Mouse (Mus musculus): ENCODE results near the gene Faap100.
"Not testable (repeated sequence)": the region's sequence is repeated elsewhere in the genome, so short reads cannot be mapped to it uniquely, and the experiment has no call there.

Faap100 gene

DNA sequence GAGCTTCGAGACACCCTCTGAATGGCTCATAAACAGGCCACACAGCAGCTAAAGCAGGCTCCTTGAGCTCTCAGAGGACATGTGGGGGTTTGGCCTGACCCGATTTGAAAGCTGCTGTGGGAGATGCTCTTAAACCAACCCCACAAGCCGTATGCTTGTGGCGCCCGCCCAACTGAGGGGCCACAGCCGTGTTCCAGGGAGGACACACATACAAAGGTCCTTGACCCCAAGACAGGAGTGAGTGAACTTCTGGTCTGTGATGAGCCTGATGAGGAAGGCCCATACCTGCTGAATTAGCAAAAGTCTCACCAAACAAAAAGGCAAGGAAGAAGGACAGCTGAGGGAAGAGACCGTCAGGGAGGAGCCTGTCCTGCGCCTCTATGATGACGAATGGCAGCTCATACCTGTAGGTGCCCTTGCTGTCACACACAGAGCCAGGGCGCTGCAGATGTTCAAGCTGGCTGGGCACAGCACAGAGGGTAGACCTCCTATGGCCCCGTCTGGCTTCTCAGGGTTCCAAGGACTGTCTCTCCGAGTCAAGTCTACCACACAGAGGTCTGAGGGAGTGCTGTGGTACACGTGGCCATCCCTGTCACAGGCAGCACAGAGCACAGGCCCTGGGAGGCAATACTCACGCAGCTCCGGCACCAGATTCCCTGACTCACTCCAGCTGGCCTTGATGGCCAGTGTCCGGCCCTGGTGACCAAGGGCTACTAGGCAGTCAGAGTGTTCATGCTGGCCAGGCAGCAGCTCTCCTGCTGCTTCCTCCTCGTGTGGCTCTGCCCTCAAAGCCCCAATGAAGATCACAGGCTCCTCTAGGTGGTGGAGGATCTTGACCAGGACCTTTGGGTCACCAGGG is 2.0 kb downstream of the Faap100 start:
- DNase-seq (ENCODE audit: low read depth), result no peak

DNA sequence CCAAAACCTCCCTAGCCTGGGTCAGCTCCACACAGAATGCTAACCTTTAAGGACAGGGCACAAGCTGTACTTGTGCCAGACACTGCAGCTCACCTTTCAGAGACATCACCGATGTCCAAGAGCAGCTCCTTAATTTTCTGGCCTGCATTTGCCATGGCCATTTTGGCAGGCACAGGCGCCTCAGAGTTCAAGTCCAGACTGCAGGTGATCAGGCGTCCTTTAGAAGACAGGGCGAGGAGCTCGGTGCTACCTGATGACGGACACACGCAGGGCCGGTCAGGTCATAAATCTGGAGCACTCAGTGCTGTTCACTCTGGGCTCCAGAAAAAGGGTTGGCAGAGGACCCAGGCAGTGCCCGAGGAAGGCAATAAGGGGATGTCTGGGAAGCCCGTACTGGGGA is 3.2 kb downstream of the Faap100 start:
- DNase-seq (ENCODE audit: low read depth), result no peak

DNA sequence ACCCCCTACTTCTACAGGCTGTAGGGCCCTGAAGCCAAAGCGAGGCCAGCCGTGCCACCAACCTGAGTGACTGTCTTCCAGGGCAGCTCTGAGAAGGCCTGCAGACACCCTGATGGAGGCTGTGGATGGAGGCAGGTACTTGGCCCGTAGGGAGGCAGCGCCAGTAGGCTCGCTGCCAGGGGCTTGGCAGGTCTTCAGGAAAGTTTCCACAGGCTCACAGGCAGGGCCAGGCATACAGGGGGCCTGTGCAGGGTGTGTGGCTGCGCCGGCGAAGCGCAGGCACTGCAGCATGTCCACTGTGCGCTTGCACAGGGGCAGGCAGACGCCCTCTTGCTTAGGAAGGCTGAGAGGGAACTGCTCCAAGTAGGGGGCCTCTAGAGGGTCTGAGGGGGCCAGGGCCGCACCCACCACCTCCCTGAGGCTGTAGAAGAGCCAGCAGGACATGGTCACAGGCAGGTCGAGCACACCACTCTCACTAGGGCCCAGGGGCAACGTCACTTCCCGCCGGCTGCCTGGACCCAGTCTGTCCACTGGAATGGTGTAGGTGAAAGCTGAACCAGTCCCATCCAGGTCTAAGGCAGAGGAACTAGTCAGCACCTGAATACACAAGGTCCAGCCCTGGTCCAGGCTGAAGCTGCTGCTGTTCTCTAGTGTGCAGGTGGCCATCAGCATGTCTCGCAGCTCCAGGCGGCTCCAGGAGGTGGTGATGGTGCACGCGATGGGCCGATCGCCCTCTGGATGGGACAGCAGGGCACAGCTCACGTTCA is 4.6 kb downstream of the Faap100 start:
- no peak for DNase-seq (ENCODE audit: low read depth)

DNA sequence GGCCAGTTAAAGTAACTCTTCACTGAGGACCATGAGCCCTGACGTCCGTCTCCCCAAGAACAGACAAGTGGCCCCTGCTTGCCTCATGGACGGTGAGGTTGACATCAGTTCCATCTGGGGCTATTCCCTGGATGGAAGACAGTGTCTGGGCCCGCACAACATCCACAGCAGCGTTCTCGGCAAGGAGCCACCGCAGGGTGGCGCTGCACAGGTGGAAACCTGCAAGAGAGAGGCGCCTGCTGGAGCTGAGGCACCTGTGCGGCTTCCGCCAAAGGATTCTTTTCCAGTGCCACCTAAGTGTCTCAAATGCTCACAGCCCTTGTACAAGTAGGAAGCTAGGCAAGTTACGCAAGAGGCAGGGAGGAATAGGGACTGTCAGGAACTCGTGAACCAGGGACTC is 5.5 kb downstream of the Faap100 start:
- no peak for DNase-seq (ENCODE audit: low read depth)

DNA sequence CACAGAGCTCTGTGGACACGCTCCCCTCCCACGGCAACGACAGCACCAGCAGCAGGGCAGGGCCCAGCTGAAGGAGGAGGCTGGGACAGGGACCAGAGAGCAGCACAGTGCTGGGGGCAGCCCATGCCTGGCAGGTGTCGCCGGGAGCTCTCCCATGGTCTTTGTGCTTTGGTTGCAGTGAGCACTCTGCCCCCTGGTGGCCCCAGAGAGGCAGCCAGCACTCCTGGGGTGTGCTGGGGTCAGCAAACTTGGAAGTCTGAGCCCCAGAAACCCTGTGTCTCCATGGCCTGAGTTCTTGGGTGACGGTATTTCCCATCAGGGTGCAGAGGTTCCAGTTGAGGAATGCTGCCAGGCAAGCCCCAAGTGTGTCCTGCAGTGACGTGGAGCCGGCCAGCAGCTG is 8.9 kb downstream of the Faap100 start:
- peak; percentile 65 for DNase-seq (ENCODE audit: low read depth)

DNA sequence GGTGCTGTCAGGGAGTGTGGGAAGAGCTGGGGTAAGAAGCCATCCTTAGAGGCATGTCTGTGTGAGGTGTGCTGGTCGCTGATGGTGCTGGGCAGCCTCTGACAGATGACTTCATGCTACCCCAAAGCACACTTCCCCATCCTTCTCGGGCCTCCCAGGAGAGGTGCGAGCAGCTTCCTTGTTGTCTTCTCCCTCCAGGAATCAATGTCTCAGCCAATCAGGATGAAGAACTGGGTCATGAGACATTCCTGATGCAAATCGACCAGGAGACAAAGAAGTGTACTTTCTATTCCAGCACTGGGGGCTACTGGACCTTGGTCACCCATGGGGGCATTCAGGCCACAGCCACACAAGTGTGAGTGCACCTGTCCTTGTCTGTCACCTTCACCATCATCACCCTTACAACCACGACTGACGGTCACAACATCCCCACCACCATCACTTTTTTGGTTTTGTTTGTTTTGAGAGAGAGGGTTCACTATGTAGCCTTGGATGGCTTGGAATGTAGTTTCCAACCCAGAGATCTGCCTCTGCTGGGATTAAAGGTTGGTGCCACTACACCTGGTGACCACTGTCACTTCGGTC is 12.0 kb downstream of the Faap100 start:
- no peak for DNase-seq (ENCODE audit: low read depth)

DNA sequence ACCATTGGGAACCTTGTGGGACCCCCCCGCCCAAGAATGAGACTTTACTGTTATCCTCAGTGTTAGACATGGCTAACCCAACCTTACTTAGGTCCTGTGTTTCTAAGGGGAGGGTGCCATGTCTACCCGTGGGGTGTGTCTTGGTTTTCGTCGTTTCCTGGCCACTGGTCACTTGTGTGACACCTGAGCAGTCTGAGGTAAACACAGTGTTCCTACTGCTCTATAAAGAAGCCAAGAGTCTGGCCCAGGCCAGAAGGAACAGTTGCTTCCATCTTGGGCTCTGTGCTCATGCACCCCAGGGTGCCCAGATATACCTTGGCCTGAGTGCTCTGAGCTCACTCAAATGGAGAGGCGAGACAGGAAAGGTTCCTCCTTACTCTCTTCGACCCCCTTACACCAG is 15.7 kb downstream of the Faap100 start:
- no peak for DNase-seq (ENCODE audit: low read depth)

DNA sequence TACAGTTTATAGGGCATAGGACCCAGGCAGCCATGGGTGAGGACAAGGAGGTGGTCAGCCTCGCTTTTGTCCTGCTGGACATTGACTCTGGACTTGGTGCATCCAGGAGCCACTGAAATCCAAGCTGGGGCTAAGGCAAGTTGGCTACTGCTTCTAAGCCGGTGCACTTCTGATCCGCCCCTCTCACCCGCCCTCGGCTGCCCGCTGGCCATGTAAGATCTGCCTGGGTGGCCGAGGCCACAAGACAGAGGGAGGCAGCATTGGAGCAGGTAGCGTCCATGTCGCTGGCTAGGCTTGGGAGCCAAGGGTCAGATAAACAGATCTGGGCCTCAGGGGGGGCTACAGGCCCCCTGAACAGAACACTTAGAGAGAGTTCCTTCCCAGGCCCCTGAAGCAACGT is 17.3 kb downstream of the Faap100 start, which contains the start of gene Fscn2:
Gene Fscn2, plus strand, starts transcription at position 240 of the 400 bp plus-strand sequence.
- no peak for DNase-seq (ENCODE audit: low read depth)

DNA sequence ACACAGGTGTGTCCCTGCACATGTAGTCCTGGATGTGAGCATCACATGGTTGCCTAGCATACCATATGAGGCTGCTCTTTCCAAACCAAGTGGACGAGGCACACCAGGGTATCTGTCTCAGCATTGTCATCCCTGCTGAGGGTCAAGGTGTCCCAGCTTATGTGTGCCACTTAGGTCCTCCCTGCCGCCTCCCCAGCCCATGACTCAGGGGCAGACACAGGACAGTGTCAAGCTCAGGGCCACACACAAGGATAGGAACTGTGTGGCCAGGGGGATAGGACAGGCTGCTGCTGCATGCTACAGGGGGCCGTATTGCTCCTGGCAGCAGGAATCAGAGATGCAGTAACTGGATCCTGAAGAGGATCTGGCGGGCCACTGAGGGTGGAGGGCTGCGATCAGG is 17.8 kb downstream of the Faap100 start:
- no peak for DNase-seq (ENCODE audit: low read depth)

DNA sequence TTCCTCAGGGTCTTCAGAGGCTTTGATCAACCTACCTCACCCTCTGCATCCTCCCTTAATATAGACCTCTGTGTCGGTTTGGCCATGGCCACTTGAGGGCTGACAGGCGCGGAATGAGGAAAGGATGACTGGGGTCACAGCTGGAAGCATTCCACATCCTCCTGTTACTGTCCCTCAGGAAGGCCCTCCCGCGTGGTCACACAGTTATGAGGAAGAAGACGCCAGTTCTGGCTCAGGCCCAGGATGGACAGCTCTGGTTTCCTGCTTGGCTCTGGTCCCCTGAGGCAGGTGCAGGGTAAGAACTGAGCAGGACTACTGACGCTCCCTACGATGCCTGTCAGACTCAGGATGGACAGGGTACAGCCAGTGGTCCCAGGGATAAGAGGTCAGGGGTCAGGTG is 18.5 kb downstream of the Faap100 start:
- peak; percentile 45 for DNase-seq (ENCODE audit: low read depth)

DNA sequence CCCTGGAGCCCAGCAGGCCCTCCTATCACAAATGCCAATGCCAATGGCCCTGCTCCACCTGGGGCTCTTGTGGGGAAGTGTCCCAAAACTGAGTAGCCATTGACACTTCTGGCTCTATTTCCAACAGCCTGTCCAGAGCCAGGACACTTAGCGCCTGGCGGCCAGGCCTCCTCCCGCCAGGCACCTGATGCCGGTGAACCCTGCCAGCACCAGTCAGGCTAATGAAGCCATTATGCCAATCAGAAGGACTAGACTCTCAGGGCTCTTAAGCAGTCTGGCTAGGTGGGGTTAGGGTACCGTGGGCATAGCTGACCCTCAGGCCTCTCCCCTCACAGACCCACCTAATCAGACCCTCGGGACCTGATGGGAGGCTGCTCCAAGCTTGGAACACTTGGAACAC is 19.2 kb downstream of the Faap100 start:
- no peak for DNase-seq (ENCODE audit: low read depth)

DNA sequence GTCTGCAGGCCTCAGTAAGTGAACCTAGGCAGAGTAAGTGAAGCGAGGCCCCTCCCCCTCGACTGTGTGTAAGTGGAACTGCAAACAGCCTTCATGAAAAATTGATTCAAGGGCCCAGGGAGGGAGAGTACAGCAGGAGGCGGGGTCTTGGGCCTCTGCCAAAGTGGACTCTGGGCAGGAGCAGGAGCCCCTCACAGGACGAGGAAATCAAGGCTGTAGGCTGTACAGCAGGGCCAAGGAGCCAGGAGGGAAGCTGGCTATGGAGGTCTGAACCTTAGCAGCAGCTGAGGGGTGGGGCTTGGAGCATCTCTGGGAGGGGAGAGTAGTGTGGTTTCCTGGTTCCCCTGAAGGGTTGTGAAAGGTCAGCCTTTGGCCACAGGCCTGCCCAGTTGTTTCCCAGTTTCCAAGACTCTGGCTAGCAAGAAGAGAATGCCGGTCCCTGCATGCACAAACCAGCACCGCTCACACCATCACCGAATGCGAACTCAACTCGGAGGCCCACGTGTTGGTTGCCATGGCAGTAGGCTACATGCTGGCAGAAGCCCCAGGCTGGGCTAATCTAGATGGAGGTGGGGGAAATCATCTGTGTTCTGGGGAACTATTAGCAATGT is 20.7 kb downstream of the Faap100 start:
- peak; percentile 78 for DNase-seq (ENCODE audit: low read depth)

DNA sequence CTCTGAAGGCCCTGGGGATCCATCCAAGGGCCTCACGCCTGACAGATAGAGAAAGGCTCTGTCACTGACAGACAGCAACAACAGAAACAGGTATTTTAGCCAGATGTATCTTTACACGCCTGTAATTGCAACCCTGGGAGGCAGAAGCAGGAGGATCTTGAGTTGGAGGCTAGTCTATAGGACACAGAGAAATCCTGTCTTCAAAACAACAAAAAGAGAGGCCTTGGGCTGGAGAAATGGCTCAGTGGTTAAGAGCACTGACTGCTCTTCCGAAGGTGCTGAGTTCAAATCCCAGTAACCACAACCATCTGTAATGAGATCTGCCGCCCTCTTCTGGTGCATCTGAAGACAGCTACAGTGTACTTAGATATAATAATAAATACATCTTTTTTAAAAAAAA is 21.7 kb downstream of the Faap100 start:
- no peak for DNase-seq (ENCODE audit: low read depth)

DNA sequence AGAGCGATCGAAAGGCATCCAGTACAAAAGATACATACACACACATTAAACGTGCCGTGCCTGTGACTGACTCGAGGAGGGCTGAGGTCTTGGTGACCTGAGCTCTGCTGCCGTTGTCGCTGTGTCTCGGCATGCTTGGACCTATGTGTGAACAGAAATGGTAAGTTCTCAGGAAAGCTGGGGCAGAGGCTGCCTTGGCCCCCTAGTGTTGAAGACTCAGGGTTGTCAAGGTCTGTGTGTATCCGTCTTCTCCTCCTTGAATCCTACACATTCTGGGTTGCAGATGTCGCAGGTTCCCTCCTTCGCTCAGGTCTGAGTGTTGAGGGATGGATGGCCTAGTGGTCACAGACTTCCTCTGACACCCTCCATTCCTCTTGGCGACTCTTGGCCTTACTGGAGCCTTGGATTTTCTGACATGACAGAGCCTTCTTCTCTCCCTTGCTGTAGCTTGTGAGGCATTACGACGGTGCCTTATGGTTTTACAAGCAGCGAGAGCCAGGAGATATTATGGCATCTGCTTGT is 22.2 kb downstream of the Faap100 start:
- DNase-seq (ENCODE audit: low read depth), result no peak

DNA sequence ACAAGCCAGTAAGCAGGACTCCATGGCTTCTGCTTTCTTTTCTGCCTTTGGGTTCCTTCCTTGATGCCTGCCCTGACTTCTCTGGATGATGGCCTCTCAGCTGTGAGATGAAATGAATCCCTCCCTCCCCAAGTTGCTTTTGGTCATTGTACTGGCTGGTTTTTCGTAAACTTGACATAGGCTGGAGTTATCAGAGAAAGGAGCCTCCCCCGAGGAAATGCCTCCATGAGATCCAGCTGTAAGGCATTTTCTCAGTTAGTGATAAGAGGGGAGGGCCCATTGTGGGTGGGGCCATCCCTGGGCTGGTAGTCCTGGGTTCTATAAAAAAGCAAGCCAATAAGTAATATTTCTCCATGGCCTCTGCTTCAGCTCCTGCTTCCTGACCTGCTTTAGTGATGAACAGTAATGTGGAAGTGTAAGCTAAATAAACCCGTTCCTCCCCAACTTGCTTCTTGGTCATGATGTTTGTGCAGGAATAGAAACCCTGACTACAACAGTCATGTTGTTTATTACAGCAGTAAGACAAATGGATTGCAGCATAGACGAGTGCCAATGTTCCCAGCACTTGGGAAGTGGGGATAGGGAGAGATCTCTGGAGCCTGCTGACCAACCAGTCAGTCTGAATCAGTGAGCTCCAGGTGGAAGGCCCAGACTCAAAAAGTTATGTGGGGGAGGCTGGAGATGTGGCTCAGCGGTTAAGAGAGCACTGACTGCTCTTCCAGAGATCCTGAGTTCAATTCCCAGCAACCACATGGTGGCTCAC is 23.1 kb downstream of the Faap100 start:
- no peak for DNase-seq (ENCODE audit: low read depth)

DNA sequence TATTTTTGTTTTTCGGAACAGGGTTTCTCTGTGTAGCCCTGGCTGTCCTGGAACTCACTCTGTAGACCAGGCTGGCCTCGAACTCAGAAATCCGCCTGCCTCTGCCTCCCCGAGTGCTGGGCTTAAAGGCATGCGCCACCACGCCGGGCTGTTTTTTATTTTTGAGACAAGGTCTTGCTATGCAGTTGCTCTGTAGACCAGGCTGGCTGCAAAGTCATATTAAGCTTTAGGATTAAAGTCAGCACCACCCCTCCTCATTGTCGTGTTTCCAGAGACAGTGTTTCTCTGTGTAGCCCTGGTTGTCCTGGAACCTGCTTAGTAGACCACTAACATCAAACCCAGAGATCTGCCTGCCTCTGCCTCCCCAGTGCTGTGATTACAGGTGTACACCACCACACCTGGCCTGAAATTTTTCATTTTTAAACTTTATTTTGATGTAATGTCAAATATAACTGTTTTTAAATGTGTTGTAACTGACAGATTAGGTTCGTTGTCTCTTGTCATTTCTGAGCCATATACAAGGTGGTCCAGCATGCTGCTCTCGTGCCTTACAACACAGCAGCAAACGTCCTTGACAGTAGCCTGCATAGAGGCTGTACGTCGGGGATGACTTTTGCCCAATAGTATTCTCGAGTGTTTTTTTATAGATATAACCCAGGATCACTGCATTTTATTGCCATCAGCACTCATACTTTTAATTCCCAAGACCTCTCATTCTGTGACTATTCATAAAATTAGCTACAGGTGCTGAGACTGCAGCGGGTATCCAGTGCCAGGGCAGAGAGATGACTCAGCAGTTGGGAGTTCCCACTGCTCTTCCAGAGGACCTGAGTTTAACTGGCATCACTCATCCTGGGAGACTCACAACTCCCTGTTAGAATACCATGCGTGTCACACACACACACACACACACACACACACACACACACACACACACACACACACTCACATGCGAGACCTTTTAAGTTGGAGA is 24.0 kb downstream of the Faap100 start:
- no peak for DNase-seq (ENCODE audit: low read depth)

DNA sequence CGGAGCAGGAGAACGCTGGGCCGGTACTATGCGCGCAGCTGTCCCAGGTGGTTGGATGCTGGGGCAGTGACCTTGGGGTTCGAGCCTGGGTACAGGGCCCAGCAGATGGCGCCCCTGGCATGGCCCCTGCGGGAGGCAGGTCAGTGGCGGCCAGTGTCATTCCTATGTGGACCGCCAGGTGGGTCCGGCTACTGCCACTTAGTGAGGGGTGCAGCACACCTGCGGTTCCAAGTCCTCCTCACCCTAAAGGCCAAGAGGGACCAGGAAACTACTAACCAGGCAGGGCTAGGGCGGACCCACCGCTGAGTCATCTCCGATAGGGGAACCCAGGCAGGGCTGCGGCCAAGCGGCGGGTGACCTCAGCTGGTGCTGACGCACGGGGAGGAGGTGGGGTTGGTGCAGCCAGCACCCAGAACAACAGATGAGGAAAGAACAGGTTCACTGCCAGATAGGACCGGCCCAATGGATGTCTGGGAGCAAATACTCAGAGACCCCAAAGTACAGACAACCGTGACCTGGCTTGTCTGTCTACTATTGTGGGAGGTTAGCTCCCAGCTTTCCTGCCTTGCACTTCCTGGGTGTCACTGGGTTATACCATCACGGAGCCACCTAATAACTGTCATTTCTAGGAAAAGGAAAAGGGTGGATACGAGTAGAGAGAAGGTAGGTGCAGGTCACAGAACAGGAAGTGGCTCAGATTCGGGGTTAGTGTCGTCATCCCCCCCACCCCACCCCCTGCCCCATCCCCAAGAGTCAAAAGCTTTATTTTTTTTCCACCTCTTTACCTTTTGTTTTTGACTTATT is 24.9 kb downstream of the Faap100 start:
- peak; percentile 97 for DNase-seq (ENCODE audit: low read depth)

DNA sequence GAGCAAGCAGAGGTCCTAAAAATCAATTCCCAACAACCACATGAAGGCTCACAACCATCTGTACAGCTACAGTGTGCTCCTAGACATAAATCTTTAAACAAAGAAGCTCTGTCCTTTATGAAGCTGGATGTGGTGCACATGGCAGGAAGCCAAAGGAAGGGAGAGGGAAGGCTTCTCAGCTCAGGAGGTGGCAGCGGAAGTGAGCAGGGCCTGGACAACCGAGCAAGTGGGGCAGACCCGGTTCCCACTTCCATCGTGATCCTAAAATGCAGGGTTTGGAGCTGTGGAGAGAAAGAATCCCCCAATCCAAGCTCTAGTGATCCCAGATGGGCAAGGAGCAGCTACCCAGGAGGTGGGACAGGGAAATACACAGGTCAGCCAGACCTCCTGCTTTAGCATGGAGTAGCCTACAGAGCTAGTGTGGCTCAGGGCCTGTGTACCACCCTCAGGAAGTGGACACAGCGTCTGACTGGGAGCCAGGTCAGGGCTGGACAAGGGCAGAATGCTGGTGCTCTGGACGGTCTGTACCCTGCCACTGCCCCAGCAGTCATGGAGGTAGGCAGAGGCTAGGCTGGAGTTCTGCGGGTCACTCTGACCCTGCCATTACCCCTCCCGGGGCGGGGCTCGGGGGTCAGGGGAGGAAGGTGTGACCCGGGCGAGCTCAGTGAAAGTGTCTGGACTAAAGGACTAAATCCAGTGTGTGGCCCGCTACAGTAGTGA is 25.8 kb downstream of the Faap100 start:
- peak; percentile 88 for DNase-seq (ENCODE audit: low read depth)

DNA sequence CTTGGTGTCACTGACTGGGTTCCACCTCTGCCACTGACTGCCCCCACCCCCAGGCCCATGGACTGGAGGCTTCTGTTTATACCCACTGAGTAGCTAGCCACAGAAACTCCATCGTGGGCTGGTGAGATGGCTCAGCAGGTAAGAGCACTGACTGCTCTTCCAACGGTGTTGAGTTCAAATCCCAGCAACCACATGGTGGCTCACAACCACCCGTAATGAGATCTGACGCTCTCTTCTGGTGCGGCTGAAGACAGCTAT is 26.5 kb downstream of the Faap100 start:
- DNase-seq (ENCODE audit: low read depth), result not testable (repeated sequence)
